ENCODE assay signal across 10 mouse cellular contexts in genomic region chr16:12146666-12147065, GRCm38 (mm10).
A peak's percentile ranks its signal among the peaks of the same experiment; 100 is the strongest.
DNase-seq lines count a peak whose midpoint lies in the region; ATAC-seq lines count a peak whose summit lies in the region.
"Had no signal": no experiment of that assay in that cellular context is flagged by ENCODE, and none has a peak within 500 bp of the region (broad histone marks: within the 10 kb centered on the region; RNA-seq: fewer than 3 reads in every experiment).

No protein-coding gene starts in this region.

- no peak overlapping the region for H3K4me3 ChIP-seq in midbrain, embryonic 14.5 days (replicated peaks; ENCODE audit: low read depth, low read length)
- H3K4me3 ChIP-seq in midbrain, embryonic 11.5 days (ENCODE audit: low read depth, low read length), result no peak overlapping the region
- H3K4me3 ChIP-seq: embryonic facial prominence, embryonic 13.5 days had no signal

- H3K9ac ChIP-seq in midbrain, embryonic 14.5 days (replicated peaks; ENCODE audit: low read length), result no peak overlapping the region
- no peak overlapping the region for H3K9ac ChIP-seq in midbrain, embryonic 11.5 days (ENCODE audit: low read length)
- H3K9ac ChIP-seq: embryonic facial prominence, embryonic 13.5 days had no signal

- intact Hi-C loops in gastrocnemius, postnatal 36 days (cut with DNase I), result no loop called here

- no peak overlapping the region for H3K4me2 ChIP-seq in midbrain, embryonic 14.5 days (ENCODE audit: low read length)
- H3K4me2 ChIP-seq in midbrain, embryonic 11.5 days, result no peak overlapping the region
- H3K4me2 ChIP-seq: embryonic facial prominence, embryonic 13.5 days had no signal

- DNase-seq in frontal cortex, postnatal 25 days (ENCODE audit: low spot score in 2 of 2), result no peak
- DNase-seq in midbrain, embryonic 14.5 days, result peak; percentile 42
- no peak for DNase-seq in midbrain, embryonic 11.5 days (ENCODE audit: low spot score, missing footprints)
- DNase-seq in gastrocnemius, postnatal 36 days, result peak; percentile 15 to 17
- peak; percentile 13 for DNase-seq in right cerebral cortex, postnatal 25 days
- DNase-seq in yolk sac, embryonic 10.5 days (ENCODE audit: low spot score), result no peak
- no peak for DNase-seq in urinary bladder, postnatal 14 days (ENCODE audit: low spot score)

- no peaks in the 10 kb centered on the region for H3K27me3 ChIP-seq in midbrain, embryonic 14.5 days (ENCODE audit: control insufficient read depth, insufficient read depth, low read length)
- no peaks in the 10 kb centered on the region for H3K27me3 ChIP-seq in midbrain, embryonic 11.5 days (ENCODE audit: control insufficient read depth, insufficient read depth, low read length)
- H3K27me3 ChIP-seq: embryonic facial prominence, embryonic 13.5 days had no signal

- no peaks in the 10 kb centered on the region for H3K4me1 ChIP-seq in midbrain, embryonic 14.5 days (ENCODE audit: control insufficient read depth, insufficient read depth, low read length)
- no peaks in the 10 kb centered on the region for H3K4me1 ChIP-seq in midbrain, embryonic 11.5 days (ENCODE audit: control insufficient read depth, insufficient read depth, low read length)
- H3K4me1 ChIP-seq: embryonic facial prominence, embryonic 13.5 days had no signal

- H3K9me3 ChIP-seq in midbrain, embryonic 14.5 days (ENCODE audit: control insufficient read depth, low read length), result no peaks in the 10 kb centered on the region
- no peaks in the 10 kb centered on the region for H3K9me3 ChIP-seq in midbrain, embryonic 11.5 days (ENCODE audit: control insufficient read depth, low read length)
- H3K9me3 ChIP-seq: embryonic facial prominence, embryonic 13.5 days had no signal

- no peaks in the 10 kb centered on the region for H3K36me3 ChIP-seq in midbrain, embryonic 14.5 days (ENCODE audit: control insufficient read depth, insufficient read depth, low read length)
- H3K36me3 ChIP-seq in midbrain, embryonic 11.5 days (ENCODE audit: control insufficient read depth, insufficient read depth, low read length), result no peaks in the 10 kb centered on the region
- H3K36me3 ChIP-seq: embryonic facial prominence, embryonic 13.5 days had no signal

- H3K27ac ChIP-seq in midbrain, embryonic 14.5 days (replicated peaks; ENCODE audit: low read depth, low read length), result no peak overlapping the region
- no peak overlapping the region for H3K27ac ChIP-seq in midbrain, embryonic 11.5 days (ENCODE audit: low read depth, low read length)
- H3K27ac ChIP-seq: embryonic facial prominence, embryonic 13.5 days had no signal

- peak; percentile 65 for ATAC-seq in frontal cortex, adult (ENCODE audit: low TSS enrichment)
- no peak for ATAC-seq in midbrain, embryonic 14.5 days (ENCODE audit: low FRiP score, low TSS enrichment)
- ATAC-seq in midbrain, embryonic 11.5 days (ENCODE audit: low FRiP score), result no peak
- ATAC-seq: inflammation-experienced regulatory T-cells, adult 6 months had no signal

Comparison
In these comparisons a context has a peak if more than half of its experiments do, and no peak if none do; other contexts are left out.
1. DNase-seq: peak in midbrain, embryonic 14.5 days (single experiment), gastrocnemius, postnatal 36 days (2 of 2) and right cerebral cortex, postnatal 25 days (single experiment); none in frontal cortex, postnatal 25 days (0 of 2), midbrain, embryonic 11.5 days (single experiment), yolk sac, embryonic 10.5 days (single experiment) and urinary bladder, postnatal 14 days (single experiment).